10 mouse cellular contexts compared by ENCODE assay signal in genomic region chr17:57070272-57070671, GRCm38 (mm10). TPM values are rescaled to one million over a fixed set of nuclear protein-coding genes. Genes with fewer than 3 reads are reported as not detected.
DNase-seq lines count a peak whose midpoint lies in the region; ATAC-seq lines count a peak whose summit lies in the region.
"Had no signal": no experiment of that assay in that cellular context is flagged by ENCODE, and none has a peak within 500 bp of the region (broad histone marks: within the 10 kb centered on the region; RNA-seq: fewer than 3 reads in every experiment).

No protein-coding gene starts in this region.

- H3K27me3 ChIP-seq in lung, embryonic 15.5 days: peaks cover 9% of the 10 kb centered on the region; the same call in 1 of the 2 replicates
- peaks cover 25% of the 10 kb centered on the region for H3K27me3 ChIP-seq in hindbrain, embryonic 10.5 days (ENCODE audit: insufficient read depth, poor library complexity, severe bottlenecking)
- 0 out of 2 replicates have a peak, but pooled peaks cover 3% of the 10 kb centered on the region for H3K27me3 ChIP-seq in midbrain, embryonic 13.5 days
- peaks cover 71% of the 10 kb centered on the region for H3K27me3 ChIP-seq in heart, embryonic 12.5 days (replicated peaks)

- H3K4me1 ChIP-seq in lung, embryonic 15.5 days: no peaks in the 10 kb centered on the region
- H3K4me1 ChIP-seq in hindbrain, embryonic 10.5 days (replicated peaks): peaks cover 17% of the 10 kb centered on the region
- H3K4me1 ChIP-seq in midbrain, embryonic 13.5 days (replicated peaks): peaks cover 5% of the 10 kb centered on the region; the same call in 1 of the 2 replicates
- no peaks in the 10 kb centered on the region for H3K4me1 ChIP-seq in heart, embryonic 12.5 days (replicated peaks)
- H3K4me1 ChIP-seq: heart, embryonic 10.5 days had no signal

- peak overlapping the region; percentile 48 for H3K4me2 ChIP-seq in lung, embryonic 15.5 days
- H3K4me2 ChIP-seq in midbrain, embryonic 13.5 days (replicated peaks): peak overlapping the region; percentile 33
- H3K4me2 ChIP-seq in heart, embryonic 12.5 days: no peak overlapping the region

- no peaks in the 10 kb centered on the region for H3K9me3 ChIP-seq in lung, embryonic 15.5 days
- H3K9me3 ChIP-seq in hindbrain, embryonic 10.5 days: no peaks in the 10 kb centered on the region
- no peaks in the 10 kb centered on the region for H3K9me3 ChIP-seq in midbrain, embryonic 13.5 days
- no peaks in the 10 kb centered on the region for H3K9me3 ChIP-seq in heart, embryonic 12.5 days (replicated peaks)
- H3K9me3 ChIP-seq: heart, embryonic 10.5 days had no signal

- WGBS in lung, embryonic 15.5 days: 17% methylated on average over 9 of the region's 9 CpGs
- WGBS in hindbrain, embryonic 10.5 days: 11% methylated on average over 9 of the region's 9 CpGs
- 13% methylated on average over 9 of the region's 9 CpGs for WGBS in midbrain, embryonic 13.5 days
- WGBS in heart, embryonic 12.5 days: 18% methylated on average over 9 of the region's 9 CpGs

- no peak for DNase-seq in lung, postnatal 25 days (ENCODE audit: low spot score)
- DNase-seq in hindbrain, embryonic 10.5 days (ENCODE audit: low spot score): no peak
- DNase-seq in spleen, postnatal 36 days (ENCODE audit: low spot score in 2 of 2): no peak
- DNase-seq in thymus, postnatal 36 days: no peak

- H3K9ac ChIP-seq in lung, embryonic 15.5 days: 0 out of 2 replicates have a peak overlapping the region, but pooled peaks have one; percentile 13
- no peak overlapping the region for H3K9ac ChIP-seq in midbrain, embryonic 13.5 days (replicated peaks)
- no peak overlapping the region for H3K9ac ChIP-seq in heart, embryonic 12.5 days

- peak overlapping the region; percentile 30 for H3K4me3 ChIP-seq in lung, embryonic 15.5 days
- peak overlapping the region; percentile 41 for H3K4me3 ChIP-seq in hindbrain, embryonic 10.5 days
- H3K4me3 ChIP-seq in midbrain, embryonic 13.5 days (replicated peaks): peak overlapping the region; percentile 22
- no peak overlapping the region for H3K4me3 ChIP-seq in heart, embryonic 12.5 days

- H3K27ac ChIP-seq in lung, embryonic 15.5 days: peak overlapping the region; percentile 64
- peak overlapping the region; percentile 78 for H3K27ac ChIP-seq in hindbrain, embryonic 10.5 days
- no peak overlapping the region for H3K27ac ChIP-seq in midbrain, embryonic 13.5 days
- no peak overlapping the region for H3K27ac ChIP-seq in heart, embryonic 12.5 days (ENCODE audit: poor library complexity, severe bottlenecking)
- H3K27ac ChIP-seq: heart, embryonic 10.5 days had no signal

- no peak for ATAC-seq in lung, embryonic 15.5 days (ENCODE audit: borderline replicate concordance, extremely low read depth, low FRiP score, low TSS enrichment)
- ATAC-seq in midbrain, embryonic 13.5 days: peak; percentile 38; the same call in 1 of the 2 replicates
- no peak for ATAC-seq in megakaryocyte progenitor cell, adult 5-6 weeks (replicated peaks; ENCODE audit: poor library complexity)
- ATAC-seq in heart, embryonic 12.5 days (ENCODE audit: insufficient number of reproducible peaks, low FRiP score): no peak

- H3K36me3 ChIP-seq in lung, embryonic 15.5 days: no peaks in the 10 kb centered on the region
- no peaks in the 10 kb centered on the region for H3K36me3 ChIP-seq in hindbrain, embryonic 10.5 days
- H3K36me3 ChIP-seq in midbrain, embryonic 13.5 days: no peaks in the 10 kb centered on the region
- H3K36me3 ChIP-seq in heart, embryonic 12.5 days: no peaks in the 10 kb centered on the region
- H3K36me3 ChIP-seq: heart, embryonic 10.5 days had no signal

RNA-seq across cellular contexts. Expression of gene Dennd1c, which starts 8.0 kb away (rescaled TPM):
- polyA plus RNA-seq in lung, embryonic 15.5 days (2015; fragmentation: Nextera tagmentation; extraction: Ambion mirVana): 4.8 and 5.6 TPM in 2 replicates
- 3.2 and 3.6 TPM in 2 replicates for polyA plus RNA-seq in hindbrain, embryonic 10.5 days (2016; fragmentation: Nextera tagmentation; extraction: Ambion mirVana)
- polyA plus RNA-seq in midbrain, embryonic 13.5 days (2015; fragmentation: Nextera tagmentation; extraction: Ambion mirVana): 3.1 and 4.5 TPM in 2 replicates
- 7.6 and 11.5 TPM in 2 replicates for total RNA-seq in megakaryocyte progenitor cell, adult 5-6 weeks (2015)
- total RNA-seq in megakaryocyte progenitor cell, adult 5-6 weeks (2017): 3.5 and 8.8 TPM in 2 replicates
- 0.66 and 1.4 TPM in 2 replicates for polyA plus RNA-seq in heart, embryonic 12.5 days (2016; fragmentation: Nextera tagmentation; extraction: Ambion mirVana)

RNA-seq across cellular contexts. Expression of gene Slc25a23, which starts 10.6 kb away (rescaled TPM):
- 8.7 and 9.5 TPM in 2 replicates for polyA plus RNA-seq in lung, embryonic 15.5 days (2015; fragmentation: Nextera tagmentation; extraction: Ambion mirVana)
- polyA plus RNA-seq in hindbrain, embryonic 10.5 days (2016; fragmentation: Nextera tagmentation; extraction: Ambion mirVana): 10.5 and 16.2 TPM in 2 replicates
- 24.3 and 26.9 TPM in 2 replicates for polyA plus RNA-seq in midbrain, embryonic 13.5 days (2015; fragmentation: Nextera tagmentation; extraction: Ambion mirVana)
- 10.9 and 13.4 TPM in 2 replicates for total RNA-seq in megakaryocyte progenitor cell, adult 5-6 weeks (2015)
- 1.6 and 2.0 TPM in 2 replicates for total RNA-seq in megakaryocyte progenitor cell, adult 5-6 weeks (2017)
- polyA plus RNA-seq in heart, embryonic 12.5 days (2016; fragmentation: Nextera tagmentation; extraction: Ambion mirVana): 15.5 and 17.2 TPM in 2 replicates

RNA-seq across cellular contexts. Expression of gene Crb3, which starts 11.4 kb away (rescaled TPM):
- 55.3 and 57.0 TPM in 2 replicates for polyA plus RNA-seq in lung, embryonic 15.5 days (2015; fragmentation: Nextera tagmentation; extraction: Ambion mirVana)
- 5.1 and 8.2 TPM in 2 replicates for polyA plus RNA-seq in hindbrain, embryonic 10.5 days (2016; fragmentation: Nextera tagmentation; extraction: Ambion mirVana)
- polyA plus RNA-seq in midbrain, embryonic 13.5 days (2015; fragmentation: Nextera tagmentation; extraction: Ambion mirVana): 0.73 and 1.2 TPM in 2 replicates
- not detected in 2 replicates for total RNA-seq in megakaryocyte progenitor cell, adult 5-6 weeks (2015)
- total RNA-seq in megakaryocyte progenitor cell, adult 5-6 weeks (2017): not detected in 2 replicates
- polyA plus RNA-seq in heart, embryonic 12.5 days (2016; fragmentation: Nextera tagmentation; extraction: Ambion mirVana): 0.27 and 0.94 TPM in 2 replicates

RNA-seq across cellular contexts. Expression of gene Tubb4a, which starts 17.3 kb away (rescaled TPM):
- 16.4 and 17.5 TPM in 2 replicates for polyA plus RNA-seq in lung, embryonic 15.5 days (2015; fragmentation: Nextera tagmentation; extraction: Ambion mirVana)
- 66.9 and 167 TPM in 2 replicates for polyA plus RNA-seq in hindbrain, embryonic 10.5 days (2016; fragmentation: Nextera tagmentation; extraction: Ambion mirVana)
- 307 and 321 TPM in 2 replicates for polyA plus RNA-seq in midbrain, embryonic 13.5 days (2015; fragmentation: Nextera tagmentation; extraction: Ambion mirVana)
- total RNA-seq in megakaryocyte progenitor cell, adult 5-6 weeks (2015): not detected in 2 replicates
- total RNA-seq in megakaryocyte progenitor cell, adult 5-6 weeks (2017): 0.12 TPM in 1 of 2 replicates, not detected in the other
- polyA plus RNA-seq in heart, embryonic 12.5 days (2016; fragmentation: Nextera tagmentation; extraction: Ambion mirVana): 9.4 and 11.3 TPM in 2 replicates

RNA-seq across cellular contexts. Expression of gene Slc25a41, which starts 28.8 kb away (rescaled TPM):
- 0.12 TPM in 1 of 2 replicates, not detected in the other for polyA plus RNA-seq in lung, embryonic 15.5 days (2015; fragmentation: Nextera tagmentation; extraction: Ambion mirVana)
- not detected in 2 replicates for polyA plus RNA-seq in hindbrain, embryonic 10.5 days (2016; fragmentation: Nextera tagmentation; extraction: Ambion mirVana)
- polyA plus RNA-seq in midbrain, embryonic 13.5 days (2015; fragmentation: Nextera tagmentation; extraction: Ambion mirVana): not detected in 2 replicates
- total RNA-seq in megakaryocyte progenitor cell, adult 5-6 weeks (2015): not detected in 2 replicates
- not detected in 2 replicates for total RNA-seq in megakaryocyte progenitor cell, adult 5-6 weeks (2017)
- not detected in 2 replicates for polyA plus RNA-seq in heart, embryonic 12.5 days (2016; fragmentation: Nextera tagmentation; extraction: Ambion mirVana)
- polyA plus RNA-seq: heart, embryonic 10.5 days; lung, adult 2 months had no signal

Comparison
In these comparisons a context has a peak if more than half of its experiments do, and no peak if none do; other contexts are left out.
1. H3K27ac ChIP-seq: peak in lung, embryonic 15.5 days (single experiment) and hindbrain, embryonic 10.5 days (single experiment); none in midbrain, embryonic 13.5 days (single experiment) and heart, embryonic 12.5 days (single experiment).